27 mouse cellular contexts compared by ENCODE assay signal in genomic region chr12:118500392-118500791, GRCm38 (mm10).
A peak's percentile ranks its signal among the peaks of the same experiment; 100 is the strongest.
DNase-seq lines count a peak whose midpoint lies in the region; ATAC-seq lines count a peak whose summit lies in the region.
"Had no signal": no experiment of that assay in that cellular context is flagged by ENCODE, and none has a peak within 500 bp of the region (broad histone marks: within the 10 kb centered on the region; RNA-seq: fewer than 3 reads in every experiment).

No protein-coding gene starts in this region.

- no peaks in the 10 kb centered on the region for H3K36me3 ChIP-seq in heart, embryonic 10.5 days
- no peaks in the 10 kb centered on the region for H3K36me3 ChIP-seq in hindbrain, embryonic 11.5 days (ENCODE audit: control insufficient read depth, insufficient read depth, low read length)
- no peaks in the 10 kb centered on the region for H3K36me3 ChIP-seq in hindbrain, embryonic 14.5 days (replicated peaks; ENCODE audit: control insufficient read depth, insufficient read depth)
- no peaks in the 10 kb centered on the region for H3K36me3 ChIP-seq in neural tube, embryonic 12.5 days
- H3K36me3 ChIP-seq: limb, embryonic 13.5 days; lung, embryonic 15.5 days; midbrain, embryonic 12.5 days had no signal

- WGBS in heart, embryonic 10.5 days: 14% methylated on average over 5 of the region's 5 CpGs
- WGBS in hindbrain, embryonic 11.5 days: 58% methylated on average over 5 of the region's 5 CpGs
- WGBS in hindbrain, embryonic 14.5 days: 62% methylated on average over 5 of the region's 5 CpGs
- 44% methylated on average over 5 of the region's 5 CpGs for WGBS in neural tube, embryonic 12.5 days

- no peak overlapping the region for H3K4me2 ChIP-seq in hindbrain, embryonic 11.5 days (replicated peaks; ENCODE audit: low read depth, low read length)
- no peak overlapping the region for H3K4me2 ChIP-seq in hindbrain, embryonic 14.5 days (replicated peaks)
- no peak overlapping the region for H3K4me2 ChIP-seq in neural tube, embryonic 12.5 days (replicated peaks)
- H3K4me2 ChIP-seq: limb, embryonic 13.5 days; liver, embryonic 11.5 days; lung, embryonic 15.5 days; midbrain, embryonic 12.5 days had no signal

- H3K9ac ChIP-seq in hindbrain, embryonic 11.5 days (ENCODE audit: low read depth, low read length): no peak overlapping the region
- no peak overlapping the region for H3K9ac ChIP-seq in hindbrain, embryonic 14.5 days
- H3K9ac ChIP-seq in neural tube, embryonic 12.5 days: no peak overlapping the region
- H3K9ac ChIP-seq: limb, embryonic 13.5 days; lung, embryonic 15.5 days; midbrain, embryonic 12.5 days had no signal

- H3K27me3 ChIP-seq in heart, embryonic 10.5 days (ENCODE audit: insufficient read depth, poor library complexity, severe bottlenecking): no peaks in the 10 kb centered on the region
- H3K27me3 ChIP-seq in hindbrain, embryonic 11.5 days (ENCODE audit: control insufficient read depth, insufficient read depth, low read length): no peaks in the 10 kb centered on the region
- H3K27me3 ChIP-seq in hindbrain, embryonic 14.5 days (ENCODE audit: control insufficient read depth, insufficient read depth, low read length): no peaks in the 10 kb centered on the region
- peaks cover 6% of the 10 kb centered on the region for H3K27me3 ChIP-seq in neural tube, embryonic 12.5 days (replicated peaks)
- H3K27me3 ChIP-seq: limb, embryonic 13.5 days; lung, embryonic 15.5 days had no signal

- no peak overlapping the region for H3K27ac ChIP-seq in heart, embryonic 10.5 days
- no peak overlapping the region for H3K27ac ChIP-seq in hindbrain, embryonic 11.5 days (ENCODE audit: low read depth, low read length)
- no peak overlapping the region for H3K27ac ChIP-seq in hindbrain, embryonic 14.5 days
- no peak overlapping the region for H3K27ac ChIP-seq in neural tube, embryonic 12.5 days
- H3K27ac ChIP-seq: gastrocnemius, adult 2 months; heart, adult 2 months; layer of hippocampus, adult 2 months; left cerebral cortex, adult 2 months; limb, embryonic 13.5 days; lung, embryonic 15.5 days; midbrain, embryonic 12.5 days had no signal

- DNase-seq in heart, embryonic 10.5 days (ENCODE audit: low spot score): peak; percentile 67
- no peak for DNase-seq in heart, postnatal 4 days
- DNase-seq in hindbrain, embryonic 11.5 days (ENCODE audit: low spot score): no peak
- DNase-seq in hindbrain, embryonic 14.5 days (ENCODE audit: low spot score): no peak
- no peak for DNase-seq in neural tube, embryonic 10.5 days (ENCODE audit: extremely low spot score, low spot score)
- DNase-seq in urinary bladder, postnatal 14 days (ENCODE audit: low spot score): no peak
- DNase-seq: adrenal gland, postnatal 36 days; B cell, adult 2 months; cerebellum, adult 2 months; cerebellum, postnatal 14 days; gastrocnemius, adult 2 months; gastrocnemius, postnatal 36 days; heart, adult 2 months; heart, postnatal 14 days; kidney, adult 2 months; kidney, postnatal 36 days; thymus, adult 2 months; thymus, postnatal 36 days had no signal

- peak; percentile 45 for ATAC-seq in hindbrain, embryonic 11.5 days (ENCODE audit: low FRiP score)
- ATAC-seq in hindbrain, embryonic 14.5 days (ENCODE audit: low FRiP score): no peak
- ATAC-seq in neural tube, embryonic 12.5 days (ENCODE audit: low FRiP score, low read depth): 0 out of 2 replicates have a peak, but pooled peaks have one; percentile 25
- ATAC-seq: hindbrain, embryonic 16.5 days had no signal

- H3K4me1 ChIP-seq in heart, embryonic 10.5 days: peaks cover 19% of the 10 kb centered on the region
- no peaks in the 10 kb centered on the region for H3K4me1 ChIP-seq in hindbrain, embryonic 11.5 days (replicated peaks; ENCODE audit: control insufficient read depth, insufficient read depth, low read length)
- no peaks in the 10 kb centered on the region for H3K4me1 ChIP-seq in hindbrain, embryonic 14.5 days (replicated peaks; ENCODE audit: control insufficient read depth, insufficient read depth, low read length)
- H3K4me1 ChIP-seq in neural tube, embryonic 12.5 days: no peaks in the 10 kb centered on the region
- H3K4me1 ChIP-seq: limb, embryonic 13.5 days; lung, embryonic 15.5 days; midbrain, embryonic 12.5 days had no signal

- no peak overlapping the region for H3K4me3 ChIP-seq in heart, embryonic 10.5 days
- no peak overlapping the region for H3K4me3 ChIP-seq in hindbrain, embryonic 11.5 days (ENCODE audit: low read depth, low read length)
- H3K4me3 ChIP-seq in hindbrain, embryonic 14.5 days (replicated peaks; ENCODE audit: low read length): no peak overlapping the region
- H3K4me3 ChIP-seq in neural tube, embryonic 12.5 days: no peak overlapping the region
- H3K4me3 ChIP-seq: gastrocnemius, adult 2 months; heart, adult 2 months; layer of hippocampus, adult 2 months; left cerebral cortex, adult 2 months; limb, embryonic 13.5 days; lung, embryonic 15.5 days; midbrain, embryonic 12.5 days; myocyte had no signal

- H3K9me3 ChIP-seq in heart, embryonic 10.5 days: no peaks in the 10 kb centered on the region
- H3K9me3 ChIP-seq in hindbrain, embryonic 11.5 days (ENCODE audit: control insufficient read depth, low read length): no peaks in the 10 kb centered on the region
- no peaks in the 10 kb centered on the region for H3K9me3 ChIP-seq in hindbrain, embryonic 14.5 days (ENCODE audit: control insufficient read depth, low read length)
- H3K9me3 ChIP-seq in neural tube, embryonic 12.5 days: no peaks in the 10 kb centered on the region
- H3K9me3 ChIP-seq: limb, embryonic 13.5 days; lung, embryonic 15.5 days; midbrain, embryonic 12.5 days had no signal
